ENCODE assay signal across 8 mouse cellular contexts in the genomic region with DNA sequence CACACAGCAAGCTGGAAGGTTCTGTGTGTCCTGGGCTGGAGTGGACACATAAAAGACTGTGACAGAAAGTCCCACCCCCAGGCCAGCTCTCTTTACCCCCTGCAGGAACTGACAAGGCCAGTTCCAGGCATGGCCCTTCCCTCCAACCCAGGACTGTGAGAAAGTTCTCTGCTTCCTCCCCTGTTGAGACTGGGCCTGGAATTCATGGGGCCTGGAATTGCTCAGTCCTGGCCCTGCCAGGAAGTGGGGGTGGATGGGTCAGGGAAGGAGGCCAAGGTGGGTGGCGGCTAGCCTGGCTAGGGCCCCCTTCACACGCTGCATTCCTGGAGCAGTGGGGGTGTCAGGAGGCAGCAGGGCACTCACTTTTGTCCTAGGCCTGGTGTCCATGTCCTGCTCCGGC. TPM values are rescaled to one million over a fixed set of nuclear protein-coding genes. Genes with fewer than 3 reads are reported as not detected.
DNase-seq lines count a peak whose midpoint lies in the region; ATAC-seq and TF ChIP-seq lines count a peak whose summit lies in the region.

No protein-coding gene starts in this region.

- 40% methylated on average over 3 of the region's 3 CpGs for WGBS in neural tube, embryonic 12.5 days
- WGBS in forebrain, postnatal 0 days: 45% methylated on average over 3 of the region's 3 CpGs
- WGBS in hindbrain, embryonic 12.5 days: 43% methylated on average over 3 of the region's 3 CpGs
- WGBS in limb, embryonic 14.5 days: 38% methylated on average over 3 of the region's 3 CpGs

- H3K36me3 ChIP-seq in neural tube, embryonic 12.5 days: peaks cover 42% of the 10 kb centered on the region
- H3K36me3 ChIP-seq in forebrain, postnatal 0 days (ENCODE audit: insufficient read depth): peaks cover 50% of the 10 kb centered on the region
- peaks cover 49% of the 10 kb centered on the region for H3K36me3 ChIP-seq in hindbrain, embryonic 12.5 days
- peaks cover 80% of the 10 kb centered on the region for H3K36me3 ChIP-seq in limb, embryonic 14.5 days (ENCODE audit: control insufficient read depth, insufficient read depth, low read length)
- H3K36me3 ChIP-seq in myocyte (ENCODE audit: control insufficient read depth, insufficient read depth): peaks cover 56% of the 10 kb centered on the region

- H3K4me3 ChIP-seq in neural tube, embryonic 12.5 days: no peak overlapping the region
- H3K4me3 ChIP-seq in forebrain, postnatal 0 days (ENCODE audit: low read depth, low read length): no peak overlapping the region
- H3K4me3 ChIP-seq in hindbrain, embryonic 12.5 days: no peak overlapping the region
- H3K4me3 ChIP-seq in limb, embryonic 14.5 days (replicated peaks; ENCODE audit: low read length): no peak overlapping the region
- no peak overlapping the region for H3K4me3 ChIP-seq in myocyte

- H3K79me2 ChIP-seq in myocyte (ENCODE audit: control insufficient read depth, insufficient read depth): peaks cover 31% of the 10 kb centered on the region

- H3K4me2 ChIP-seq in neural tube, embryonic 12.5 days (replicated peaks): no peak overlapping the region
- no peak overlapping the region for H3K4me2 ChIP-seq in forebrain, postnatal 0 days (ENCODE audit: low read depth)
- no peak overlapping the region for H3K4me2 ChIP-seq in hindbrain, embryonic 12.5 days (replicated peaks)
- no peak overlapping the region for H3K4me2 ChIP-seq in limb, embryonic 14.5 days (replicated peaks; ENCODE audit: low read depth, low read length, severe bottlenecking)
- H3K4me2 ChIP-seq in myocyte (ENCODE audit: low read depth): peak overlapping the region; percentile 64

- TF ChIP-seq POLR2A in limb, embryonic 14.5 days (IDR thresholded peaks at IDR 0.05; ENCODE audit: borderline replicate concordance, extremely low read depth, insufficient read depth, insufficient read length): no peak
- peak; percentile 18 for TF ChIP-seq POLR2A in myocyte (IDR thresholded peaks at IDR 0.05; ENCODE audit: insufficient read length, low read depth)

- peaks cover 6% of the 10 kb centered on the region; the same call in 1 of the 2 replicates for H3K4me1 ChIP-seq in neural tube, embryonic 12.5 days
- H3K4me1 ChIP-seq in forebrain, postnatal 0 days (ENCODE audit: insufficient read depth): no peaks in the 10 kb centered on the region
- peaks cover 8% of the 10 kb centered on the region for H3K4me1 ChIP-seq in hindbrain, embryonic 12.5 days
- H3K4me1 ChIP-seq in limb, embryonic 14.5 days (ENCODE audit: control insufficient read depth, insufficient read depth, low read length): peaks cover 9% of the 10 kb centered on the region

- no peak for ATAC-seq in neural tube, embryonic 12.5 days (ENCODE audit: low FRiP score, low read depth)
- peak; percentile 75 for ATAC-seq in forebrain, postnatal 0 days
- ATAC-seq in hindbrain, embryonic 12.5 days (ENCODE audit: low FRiP score): 0 out of 2 replicates have a peak, but pooled peaks have one; percentile 32
- ATAC-seq in limb, embryonic 14.5 days (ENCODE audit: low FRiP score, low read depth): peak; percentile 17; the same call in 1 of the 2 replicates

- H3K9me3 ChIP-seq in neural tube, embryonic 12.5 days: no peaks in the 10 kb centered on the region
- H3K9me3 ChIP-seq in forebrain, postnatal 0 days (ENCODE audit: low read length): no peaks in the 10 kb centered on the region
- no peaks in the 10 kb centered on the region for H3K9me3 ChIP-seq in hindbrain, embryonic 12.5 days (replicated peaks)
- H3K9me3 ChIP-seq in limb, embryonic 14.5 days (ENCODE audit: control insufficient read depth, low read length): no peaks in the 10 kb centered on the region

- no peak for TF ChIP-seq CTCF in forebrain, postnatal 0 days (IDR thresholded peaks at IDR 0.05; ENCODE audit: low read depth)

- intact Hi-C loops in left cerebral cortex, postnatal 36 days (cut with DNase I): no loop called here

- no peaks in the 10 kb centered on the region for H3K27me3 ChIP-seq in neural tube, embryonic 12.5 days (replicated peaks)
- no peaks in the 10 kb centered on the region for H3K27me3 ChIP-seq in forebrain, postnatal 0 days (ENCODE audit: insufficient read depth, low read length)
- H3K27me3 ChIP-seq in hindbrain, embryonic 12.5 days: no peaks in the 10 kb centered on the region
- no peaks in the 10 kb centered on the region for H3K27me3 ChIP-seq in limb, embryonic 14.5 days (ENCODE audit: control insufficient read depth, insufficient read depth, low read length)
- H3K27me3 ChIP-seq in myocyte (ENCODE audit: control insufficient read depth, insufficient read depth, insufficient read length): no peaks in the 10 kb centered on the region

- H3K27ac ChIP-seq in neural tube, embryonic 12.5 days: 0 out of 2 replicates have a peak overlapping the region, but pooled peaks have one; percentile 2
- H3K27ac ChIP-seq in forebrain, postnatal 0 days (ENCODE audit: low read depth, low read length): no peak overlapping the region
- 0 out of 2 replicates have a peak overlapping the region, but pooled peaks have one; percentile 25 for H3K27ac ChIP-seq in hindbrain, embryonic 12.5 days
- H3K27ac ChIP-seq in limb, embryonic 14.5 days (replicated peaks; ENCODE audit: low read depth, low read length): peak overlapping the region; percentile 65

- H3K9ac ChIP-seq in neural tube, embryonic 12.5 days: no peak overlapping the region
- no peak overlapping the region for H3K9ac ChIP-seq in forebrain, postnatal 0 days
- 0 out of 2 replicates have a peak overlapping the region, but pooled peaks have one; percentile 5 for H3K9ac ChIP-seq in hindbrain, embryonic 12.5 days
- peak overlapping the region; percentile 43 for H3K9ac ChIP-seq in limb, embryonic 14.5 days (ENCODE audit: low read depth, low read length, severe bottlenecking)

- H3ac ChIP-seq in myocyte (ENCODE audit: control insufficient read depth, insufficient read length): no peak overlapping the region

- DNase-seq in neural tube, embryonic 10.5 days (ENCODE audit: extremely low spot score, low spot score): no peak
- DNase-seq in forebrain, postnatal 0 days: no peak
- DNase-seq in limb, embryonic 14.5 days (ENCODE audit: low spot score): peak; percentile 40
- no peak for DNase-seq in left cerebral cortex, postnatal 36 days (ENCODE audit: low spot score in 2 of 2)
- no peak for DNase-seq in c-Kit-positive CD71-positive TER-119-positive erythroid progenitor cells, embryonic 14.5 days (ENCODE audit: low spot score)

TF ChIP-seq in myocyte, 11 proteins besides CTCF, POLR2A, EP300 and RAD21:
- no peak for TF ChIP-seq MAX (IDR thresholded peaks at IDR 0.05; ENCODE audit: low read depth)
- peak in 1 of 3 experiments; percentile 12 for TF ChIP-seq MYOG (IDR thresholded peaks at IDR 0.05; ENCODE audit: control insufficient read depth in 1 of 3, insufficient read depth in 1 of 3, insufficient read length in 2 of 3, low read depth in 2 of 3)
- peak in 1 of 3 experiments; percentile 59 for TF ChIP-seq MYOD1 (IDR thresholded peaks at IDR 0.05; ENCODE audit: control insufficient read depth in 1 of 3, insufficient read length in 2 of 3, low read depth in 2 of 3)
- TF ChIP-seq TCF3 (IDR thresholded peaks at IDR 0.05; ENCODE audit: insufficient read length, low read depth): no peak
- no peak for TF ChIP-seq E2F4 (IDR thresholded peaks at IDR 0.05; ENCODE audit: insufficient read depth)
- no peak for TF ChIP-seq REST (IDR thresholded peaks at IDR 0.05; ENCODE audit: insufficient read depth, insufficient read length)

RNA-seq across cellular contexts. Expression of gene Fam129b, which starts 39.0 kb away (rescaled TPM):
- 39.6 and 40.3 TPM in 2 replicates for polyA plus RNA-seq in neural tube, embryonic 12.5 days (2016; fragmentation: Nextera tagmentation; extraction: Ambion mirVana)
- total RNA-seq in forebrain, postnatal 0 days (2014; rRNA removed): 38.1 and 43.9 TPM in 2 replicates
- 26.6 and 27.7 TPM in 2 replicates for polyA plus RNA-seq in forebrain, postnatal 0 days (2015; fragmentation: Nextera tagmentation; extraction: Ambion mirVana)
- polyA plus RNA-seq in hindbrain, embryonic 12.5 days (2016; fragmentation: Nextera tagmentation; extraction: Ambion mirVana): 42.2 and 43.8 TPM in 2 replicates
- 73.5 and 81.0 TPM in 2 replicates for polyA plus RNA-seq in limb, embryonic 14.5 days (2012; rRNA removed)
- 45.9 and 46.2 TPM in 2 replicates for polyA plus RNA-seq in limb, embryonic 14.5 days (2014; fragmentation: Nextera tagmentation; extraction: Ambion mirVana)
- 204 TPM for polyA plus RNA-seq in myocyte (2012; fragmentation: generic; extraction: Trizol)
- total RNA-seq in left cerebral cortex, postnatal 36 days (2021): 10 to 100 TPM; 22.6 to 23.7 TPM

RNA-seq across cellular contexts. Expression of gene Rpl12, which starts 46.5 kb away (rescaled TPM):
- 108 and 122 TPM in 2 replicates for polyA plus RNA-seq in neural tube, embryonic 12.5 days (2016; fragmentation: Nextera tagmentation; extraction: Ambion mirVana)
- total RNA-seq in forebrain, postnatal 0 days (2014; rRNA removed): 266 and 507 TPM in 2 replicates
- 102 and 129 TPM in 2 replicates for polyA plus RNA-seq in forebrain, postnatal 0 days (2015; fragmentation: Nextera tagmentation; extraction: Ambion mirVana)
- 101 and 114 TPM in 2 replicates for polyA plus RNA-seq in hindbrain, embryonic 12.5 days (2016; fragmentation: Nextera tagmentation; extraction: Ambion mirVana)
- 1,366 and 1,484 TPM in 2 replicates for polyA plus RNA-seq in limb, embryonic 14.5 days (2012; rRNA removed)
- 237 and 247 TPM in 2 replicates for polyA plus RNA-seq in limb, embryonic 14.5 days (2014; fragmentation: Nextera tagmentation; extraction: Ambion mirVana)
- 2,628 TPM for polyA plus RNA-seq in myocyte (2012; fragmentation: generic; extraction: Trizol)
- total RNA-seq in left cerebral cortex, postnatal 36 days (2021): 100 to 1,000 TPM; 107 to 115 TPM

RNA-seq across cellular contexts. Expression of gene Lrsam1, which starts 46.5 kb away (rescaled TPM):
- polyA plus RNA-seq in neural tube, embryonic 12.5 days (2016; fragmentation: Nextera tagmentation; extraction: Ambion mirVana): 17.8 and 22.3 TPM in 2 replicates
- total RNA-seq in forebrain, postnatal 0 days (2014; rRNA removed): 23.1 and 28.7 TPM in 2 replicates
- polyA plus RNA-seq in forebrain, postnatal 0 days (2015; fragmentation: Nextera tagmentation; extraction: Ambion mirVana): 12.7 and 17.4 TPM in 2 replicates
- 19.0 and 22.0 TPM in 2 replicates for polyA plus RNA-seq in hindbrain, embryonic 12.5 days (2016; fragmentation: Nextera tagmentation; extraction: Ambion mirVana)
- 18.0 and 20.3 TPM in 2 replicates for polyA plus RNA-seq in limb, embryonic 14.5 days (2012; rRNA removed)
- polyA plus RNA-seq in limb, embryonic 14.5 days (2014; fragmentation: Nextera tagmentation; extraction: Ambion mirVana): 9.4 and 11.5 TPM in 2 replicates
- 11.5 TPM for polyA plus RNA-seq in myocyte (2012; fragmentation: generic; extraction: Trizol)
- 10 to 100 TPM; 34.7 to 36.2 TPM for total RNA-seq in left cerebral cortex, postnatal 36 days (2021)

Comparison
In these comparisons a context has a peak if more than half of its experiments do, and no peak if none do; other contexts are left out.
1. H3K9ac ChIP-seq: peak in hindbrain, embryonic 12.5 days (single experiment) and limb, embryonic 14.5 days (single experiment); none in neural tube, embryonic 12.5 days (single experiment) and forebrain, postnatal 0 days (single experiment).